Mouse (Mus musculus) hindbrain, embryonic 16.5 days (tissue): ENCODE results near the gene Plekha5. TPM values are rescaled to one million over a fixed set of nuclear protein-coding genes. Genes with fewer than 3 reads are reported as not detected.

Experiments used
- ATAC-seq: fragments of 200-750 bp; cut with Nextera tagmentation; 2 replicates; pipeline ENCODE4 v1.8.0; 2017; ENCODE audit warnings: moderate TSS enrichment, moderate library complexity
- H3K27ac ChIP-seq: fragments of 300-500 bp; sonication (generic); 2 replicates; pipeline ENCODE4 v1.5.1; 2014; ENCODE audit warnings: low read depth, mild to moderate bottlenecking, control low read depth, low read length, moderate library complexity
- H3K27me3 ChIP-seq: fragments of 300-500 bp; sonication (generic); replicated peaks from 2 replicates; pipeline ENCODE4 v1.6.1; 2014; ENCODE audit warnings: low read length; ENCODE audit not compliant: control insufficient read depth, insufficient read depth
- H3K36me3 ChIP-seq: fragments of 300-500 bp; sonication (generic); 2 replicates; pipeline ENCODE4 v1.6.1; 2014; ENCODE audit warnings: mild to moderate bottlenecking, low read length, moderate library complexity, mixed read lengths; ENCODE audit not compliant: control insufficient read depth, insufficient read depth
- H3K4me1 ChIP-seq: fragments of 300-500 bp; sonication (generic); 2 replicates; pipeline ENCODE4 v1.6.1; 2014; ENCODE audit warnings: low read depth, low read length; ENCODE audit not compliant: control insufficient read depth, insufficient read depth
- H3K4me2 ChIP-seq: fragments of 300-500 bp; sonication (generic); 2 replicates; pipeline ENCODE4 v1.6.1; 2014; ENCODE audit warnings: mild to moderate bottlenecking, low read length, control low read depth, moderate library complexity
- H3K4me3 ChIP-seq: fragments of 300-500 bp; sonication (generic); 2 replicates; pipeline ENCODE4 v1.5.1; 2014; ENCODE audit warnings: mild to moderate bottlenecking, low read length, control low read depth, moderate library complexity
- H3K9ac ChIP-seq: fragments of 300-500 bp; sonication (generic); 2 replicates; pipeline ENCODE4 v1.6.1; 2014; ENCODE audit warnings: low read depth, mild to moderate bottlenecking, control low read depth, low read length, moderate library complexity
- H3K9me3 ChIP-seq: fragments of 300-500 bp; sonication (generic); 2 replicates; pipeline ENCODE4 v1.6.1; 2014; ENCODE audit warnings: mild to moderate bottlenecking, low read length, moderate library complexity; ENCODE audit not compliant: control insufficient read depth
- WGBS: fragments of 180-500 bp; shearing (Covaris S2); extraction: QIAGEN DNeasy Blood & Tissue Kit; methylation state at CpG from one replicate; pipeline ENCODE4 v1.1.7; 2014; 5-methylcytosine and 5-hydroxymethylcytosine counted together
- polyA plus RNA-seq: library from polyadenylated mRNA; unstranded; fragments of >200 nt; fragmentation: Nextera tagmentation; extraction: Ambion mirVana; gene quantifications from 2 replicates; pipeline ENCODE4 v1.2.1, GENCODE M21; 2015

The Plekha5 gene
- polyA plus RNA-seq, 1 experiment from 2014 or later = 31.2 TPM

DNA sequence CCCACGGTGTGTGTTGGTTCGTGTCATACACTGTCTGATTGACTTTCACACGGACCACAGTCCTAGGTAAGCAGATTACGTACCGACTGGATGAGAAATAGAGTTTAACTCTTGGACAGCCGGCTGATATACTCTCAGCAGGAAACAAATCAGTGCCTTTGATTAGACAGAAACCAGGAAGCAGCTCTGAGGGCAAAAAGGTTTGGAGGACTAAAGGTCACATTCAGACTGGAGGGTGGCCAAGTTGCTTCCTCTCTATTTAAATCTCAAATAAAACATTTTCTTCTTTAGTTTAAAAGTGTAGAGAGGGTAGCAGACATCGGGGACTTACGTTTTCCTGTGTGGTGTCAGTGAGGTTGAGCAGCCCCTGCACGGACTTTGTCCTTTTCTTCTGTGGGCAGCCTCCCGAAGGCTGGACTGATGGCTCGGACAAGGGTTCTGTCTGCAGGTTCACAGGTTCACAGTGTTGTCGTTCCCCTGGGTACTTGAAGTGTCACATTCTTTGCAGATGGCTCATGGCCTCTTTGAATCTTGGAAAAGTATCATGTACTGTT lies 122.9 kb downstream of the Plekha5 start:
- H3K9ac ChIP-seq = no peak overlapping the region
- H3K4me3 ChIP-seq = no peak overlapping the region
- 59% methylated on average over 12 of the region's 12 CpGs for WGBS
- H3K9me3 ChIP-seq = no peaks in the 10 kb centered on the region
- H3K36me3 ChIP-seq = peaks cover 11% of the 10 kb centered on the region
- H3K27ac ChIP-seq = peak overlapping the region; percentile 36; the same call in 1 of the 2 replicates
- H3K27me3 ChIP-seq = no peaks in the 10 kb centered on the region
- H3K4me1 ChIP-seq = no peaks in the 10 kb centered on the region; the same call in 1 of the 2 replicates
- ATAC-seq = no peak
- H3K4me2 ChIP-seq = no peak overlapping the region

DNA sequence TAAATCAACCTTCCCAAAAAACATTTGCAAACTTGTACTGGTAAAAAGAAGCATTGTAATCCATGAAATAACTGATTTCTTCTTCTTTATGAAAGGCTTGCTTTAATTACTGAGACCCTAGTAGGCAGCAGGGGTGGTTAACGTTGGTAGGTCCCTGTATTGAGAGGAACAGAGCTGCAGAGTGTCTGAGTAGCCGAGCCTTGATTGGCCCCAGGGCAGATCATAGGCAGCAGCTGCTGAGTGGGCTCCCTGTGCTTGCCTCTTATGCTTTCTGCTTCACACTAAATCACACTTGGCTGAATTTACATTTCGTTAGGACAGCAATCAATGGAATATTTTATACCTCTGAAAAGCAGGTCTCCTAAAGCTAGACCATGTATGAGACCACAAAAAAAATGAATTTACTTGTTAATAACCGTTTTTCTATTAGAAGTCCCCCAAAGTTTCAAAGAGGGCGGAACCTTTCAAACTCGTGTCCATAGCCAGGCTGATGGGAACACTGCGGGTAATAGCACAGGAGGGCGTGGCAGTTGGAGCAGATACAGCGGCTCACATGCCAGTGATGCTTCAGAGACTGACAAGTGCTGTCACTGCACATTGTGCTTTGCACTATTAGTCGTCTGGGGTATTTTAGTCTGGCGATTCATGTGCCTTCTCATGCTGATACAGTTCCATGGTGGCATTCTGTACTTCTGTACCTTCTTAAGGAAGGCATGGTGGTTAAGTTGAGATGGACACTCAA lies 123.5 kb downstream of the Plekha5 start:
- H3K9me3 ChIP-seq = no peaks in the 10 kb centered on the region
- H3K27me3 ChIP-seq = no peaks in the 10 kb centered on the region
- no peak overlapping the region for H3K4me2 ChIP-seq
- ATAC-seq = no peak
- H3K36me3 ChIP-seq = peaks cover 15% of the 10 kb centered on the region
- H3K4me3 ChIP-seq = no peak overlapping the region
- H3K4me1 ChIP-seq = no peaks in the 10 kb centered on the region; the same call in 1 of the 2 replicates
- H3K9ac ChIP-seq = no peak overlapping the region
- WGBS = 70% methylated on average over 11 of the region's 11 CpGs
- no peak overlapping the region; the same call in 1 of the 2 replicates for H3K27ac ChIP-seq

GRCm38 (mm10) chr6:140548082-140548769 lies 124.4 kb downstream of the Plekha5 start:
- Histone ChIP-seq H3K27me3 (no peaks in the 10 kb centered on the region), H3K4me1 (no peaks in the 10 kb centered on the region; the same call in 1 of the 2 replicates), H3K4me3 (no peak overlapping the region), H3K36me3 (peaks cover 15% of the 10 kb centered on the region), H3K4me2 (no peak overlapping the region), H3K9ac (no peak overlapping the region), H3K27ac (no peak overlapping the region), H3K9me3 (no peaks in the 10 kb centered on the region)
- no peak for ATAC-seq
- 66% methylated on average over 5 of the region's 5 CpGs for WGBS

DNA sequence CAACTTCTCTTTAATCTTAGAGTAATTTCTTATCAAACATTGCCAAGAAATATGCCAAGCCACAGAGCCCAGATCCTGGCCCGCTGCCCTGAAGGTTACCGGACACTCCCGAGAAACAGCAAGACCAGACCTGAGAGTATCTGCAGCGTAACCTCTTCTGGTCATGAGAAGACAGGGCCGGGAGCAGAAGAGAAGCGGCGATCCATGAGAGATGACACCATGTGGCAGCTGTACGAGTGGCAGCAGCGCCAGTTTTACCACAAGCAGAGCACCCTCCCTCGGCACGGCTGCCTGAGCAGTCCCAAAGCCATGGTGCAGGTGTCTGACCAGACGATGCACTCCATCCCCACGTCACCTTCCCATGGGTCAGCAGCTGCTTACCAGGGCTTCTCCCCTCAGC lies 126.9 kb downstream of the Plekha5 start:
- 77% methylated on average over 13 of the region's 13 CpGs for WGBS
- no peak overlapping the region for H3K27ac ChIP-seq

GRCm38 (mm10) chr6:140554261-140554660 lies 130.4 kb downstream of the Plekha5 start:
- WGBS = 63% methylated on average over 4 of the region's 4 CpGs
- Histone ChIP-seq H3K9ac (no peak overlapping the region), H3K27me3 (no peaks in the 10 kb centered on the region), H3K27ac (no peak overlapping the region), H3K4me1 (no peaks in the 10 kb centered on the region), H3K4me2 (no peak overlapping the region), H3K9me3 (no peaks in the 10 kb centered on the region), H3K36me3 (peaks cover 4% of the 10 kb centered on the region; the same call in 1 of the 2 replicates), H3K4me3 (no peak overlapping the region)
- peak; percentile 50; the same call in 1 of the 2 replicates for ATAC-seq

More for the DNA sequence above, 126.9 kb downstream of the Plekha5 start:
- Histone ChIP-seq H3K4me3 (no peak overlapping the region), H3K9ac (no peak overlapping the region), H3K9me3 (no peaks in the 10 kb centered on the region), H3K4me1 (no peaks in the 10 kb centered on the region; the same call in 1 of the 2 replicates), H3K27me3 (no peaks in the 10 kb centered on the region), H3K36me3 (0 out of 2 replicates have a peak, but pooled peaks cover 4% of the 10 kb centered on the region), H3K4me2 (no peak overlapping the region)
- ATAC-seq = 0 out of 2 replicates have a peak, but pooled peaks have one; percentile 6

DNA sequence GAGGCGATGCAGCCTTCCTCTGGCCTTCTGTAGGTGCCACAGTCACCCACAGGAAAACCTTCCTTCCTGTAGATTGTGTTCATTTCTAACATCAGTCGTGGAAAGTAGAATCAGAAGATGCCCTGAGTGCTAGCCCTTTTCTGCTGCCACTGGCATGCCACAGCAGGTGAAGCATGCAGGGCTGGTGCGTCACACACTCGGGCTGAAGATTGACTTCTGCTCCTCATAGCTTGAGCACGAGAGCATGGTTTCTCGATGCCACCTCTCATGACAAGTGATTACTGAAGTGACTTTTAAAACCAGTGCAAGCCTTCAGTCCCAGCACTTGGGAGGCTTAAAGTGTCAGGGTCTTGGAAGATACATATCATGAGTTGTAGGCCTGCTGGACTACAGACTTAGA lies 135.6 kb downstream of the Plekha5 start:
- no peaks in the 10 kb centered on the region for H3K27me3 ChIP-seq

GRCm38 (mm10) chr6:140561151-140561916 lies 137.5 kb downstream of the Plekha5 start:
- ATAC-seq = no peak
- Histone ChIP-seq H3K9me3 (no peaks in the 10 kb centered on the region), H3K4me1 (no peaks in the 10 kb centered on the region), H3K4me2 (no peak overlapping the region), H3K27me3 (no peaks in the 10 kb centered on the region), H3K36me3 (no peaks in the 10 kb centered on the region; the same call in 1 of the 2 replicates), H3K9ac (no peak overlapping the region), H3K27ac (no peak overlapping the region), H3K4me3 (no peak overlapping the region)
- WGBS = 91% methylated on average over 9 of the region's 9 CpGs

More for the DNA sequence above, 135.6 kb downstream of the Plekha5 start:
- Histone ChIP-seq H3K4me1 (no peaks in the 10 kb centered on the region), H3K9ac (no peak overlapping the region), H3K36me3 (no peaks in the 10 kb centered on the region; the same call in 1 of the 2 replicates), H3K27ac (no peak overlapping the region), H3K4me2 (no peak overlapping the region), H3K4me3 (no peak overlapping the region), H3K9me3 (no peaks in the 10 kb centered on the region)
- ATAC-seq = no peak
- 93% methylated on average over 6 of the region's 6 CpGs for WGBS

GRCm38 (mm10) chr6:140561917-140562590 lies 138.2 kb downstream of the Plekha5 start:
- Histone ChIP-seq H3K9ac (no peak overlapping the region), H3K36me3 (no peaks in the 10 kb centered on the region; the same call in 1 of the 2 replicates), H3K4me2 (no peak overlapping the region), H3K27me3 (no peaks in the 10 kb centered on the region), H3K9me3 (no peaks in the 10 kb centered on the region), H3K27ac (no peak overlapping the region), H3K4me1 (no peaks in the 10 kb centered on the region), H3K4me3 (no peak overlapping the region)
- ATAC-seq = no peak
- WGBS = 91% methylated on average over 9 of the region's 9 CpGs
